Mouse (Mus musculus) megakaryocyte-erythroid progenitor cell, adult 5-6 weeks (primary cell): ENCODE results near the gene Klhl12. TPM values are rescaled to one million over a fixed set of nuclear protein-coding genes. Genes with fewer than 3 reads are reported as not detected.
"Not testable (repeated sequence)": the region's sequence is repeated elsewhere in the genome, so short reads cannot be mapped to it uniquely, and the experiment has no call there.

Experiments
- ATAC-seq: replicated peaks from 2 replicates; pipeline ENCODE4 v1.8.0; 2016; ENCODE audit warnings: mild to moderate bottlenecking, inconsistent platforms; ENCODE audit not compliant: severe bottlenecking, poor library complexity, low FRiP score, low TSS enrichment
- total RNA-seq, 2 experiments: library from RNA; stranded (forward) in 1 of 2; stranded (reverse) in 1 of 2; fragments of 200-1000, 215-1000 nt in 1 of 2; fragments of >200 nt in 1 of 2; fragmentation: Nextera tagmentation in 1 of 2; gene quantifications; 2 replicates each; pipeline ENCODE4 v1.2.3; 2014 to 2017

The Klhl12 gene
- total RNA-seq, 2 experiments from 2014 or later, result 60.7 to 79.3 TPM

- not testable (repeated sequence) for ATAC-seq
These were observed 12.0 kb upstream of the Klhl12 start for GRCm38 (mm10) chr1:134443288-134443687.

- no peak for ATAC-seq
These were observed 9.9 kb upstream of the Klhl12 start for GRCm38 (mm10) chr1:134445418-134445817.

GRCm38 (mm10) chr1:134448537-134448936 is 6.8 kb upstream of the Klhl12 start:
- ATAC-seq, result not testable (repeated sequence)

- ATAC-seq, result no peak
These were observed 5.1 kb upstream of the Klhl12 start for GRCm38 (mm10) chr1:134450201-134450600.

GRCm38 (mm10) chr1:134450986-134451385 is 4.3 kb upstream of the Klhl12 start:
- ATAC-seq, result peak; percentile 77

GRCm38 (mm10) chr1:134456060-134456459 is 729 bp downstream of the Klhl12 start:
- ATAC-seq, result no peak

GRCm38 (mm10) chr1:134458139-134458727 is 2.9 kb downstream of the Klhl12 start:
- ATAC-seq, result no peak

GRCm38 (mm10) chr1:134460294-134461284 is 5.3 kb downstream of the Klhl12 start:
- ATAC-seq, result peak; percentile 90

GRCm38 (mm10) chr1:134484623-134485022 is 29.3 kb downstream of the Klhl12 start:
- peak; percentile 89 for ATAC-seq

- ATAC-seq, result peak; percentile 80
These were observed 35.8 kb downstream of the Klhl12 start for GRCm38 (mm10) chr1:134490903-134491801.

GRCm38 (mm10) chr1:134492276-134492675 is 36.9 kb downstream of the Klhl12 start:
- ATAC-seq, result no peak

- no peak for ATAC-seq
These were observed 38.2 kb downstream of the Klhl12 start for GRCm38 (mm10) chr1:134493496-134493895.

GRCm38 (mm10) chr1:134493956-134494355 is 38.6 kb downstream of the Klhl12 start:
- no peak for ATAC-seq

- ATAC-seq, result peak; percentile 89
These were observed 39.3 kb downstream of the Klhl12 start, which contains the start of gene Rabif for GRCm38 (mm10) chr1:134494428-134495215. Rabif (plus strand) TSS chr1:134494648.

GRCm38 (mm10) chr1:134495216-134495539 is 39.8 kb downstream of the Klhl12 start:
- ATAC-seq, result no peak

- no peak for ATAC-seq
These were observed 40.7 kb downstream of the Klhl12 start for GRCm38 (mm10) chr1:134495991-134496390.

- no peak for ATAC-seq
These were observed 45.6 kb downstream of the Klhl12 start for GRCm38 (mm10) chr1:134500916-134501315.

- ATAC-seq, result no peak
These were observed 50.9 kb downstream of the Klhl12 start for GRCm38 (mm10) chr1:134506201-134506600.

- ATAC-seq, result no peak
These were observed 54.7 kb downstream of the Klhl12 start for GRCm38 (mm10) chr1:134510018-134510417.
